Mouse (Mus musculus): ENCODE measurements at regions not wholly inside any gene's neighbourhood (a gene's known extent, or its start where the extent isn't known, plus 50 kb on each side); places are given as distances from the start of the nearest gene placed in this dataset.

- no peaks in the 10 kb centered on the region for H3K4me1 ChIP-seq (ENCODE audit: insufficient read depth, low read length)
- no peak overlapping the region for H3K27ac ChIP-seq
- no peaks in the 10 kb centered on the region for H3K36me3 ChIP-seq (ENCODE audit: insufficient read depth, low read length)
- H3K4me2 ChIP-seq (ENCODE audit: low read depth, low read length), result no peak overlapping the region
- DNase-seq (ENCODE audit: low spot score) (no peak), ATAC-seq (no peak)
- H3K9me3 ChIP-seq (ENCODE audit: low read length), result no peaks in the 10 kb centered on the region
- WGBS, result 74% methylated on average over 5 of the region's 5 CpGs
- no peak overlapping the region for H3K4me3 ChIP-seq (ENCODE audit: low read length)
- H3K9ac ChIP-seq (replicated peaks; ENCODE audit: low read length), result no peak overlapping the region
- TF ChIP-seq CTCF (IDR thresholded peaks at IDR 0.05; ENCODE audit: low read depth), result no peak
- no peaks in the 10 kb centered on the region for H3K27me3 ChIP-seq (ENCODE audit: insufficient read depth, low read length)
These were observed 55.5 kb downstream of the Gm9972 start for GRCm38 (mm10) chr11:43091046-43091445.

GRCm38 (mm10) chr11:43092126-43092920, 56.8 kb downstream of the Gm9972 start:
- Histone ChIP-seq H3K36me3 (ENCODE audit: insufficient read depth, low read length) (no peaks in the 10 kb centered on the region), H3K27me3 (ENCODE audit: insufficient read depth, low read length) (no peaks in the 10 kb centered on the region), H3K4me1 (ENCODE audit: insufficient read depth, low read length) (no peaks in the 10 kb centered on the region), H3K4me2 (ENCODE audit: low read depth, low read length) (no peak overlapping the region), H3K4me3 (ENCODE audit: low read length) (no peak overlapping the region), H3K9ac (replicated peaks; ENCODE audit: low read length) (no peak overlapping the region), H3K27ac (no peak overlapping the region), H3K9me3 (ENCODE audit: low read length) (no peaks in the 10 kb centered on the region)
- 65% methylated on average over 14 of the region's 14 CpGs for WGBS
- DNase-seq (ENCODE audit: low spot score) (peak; percentile 23), ATAC-seq (no peak)
- no peak for TF ChIP-seq CTCF (IDR thresholded peaks at IDR 0.05; ENCODE audit: low read depth)

- Histone ChIP-seq H3K4me2 (ENCODE audit: low read depth, low read length) (no peak overlapping the region), H3K4me3 (ENCODE audit: low read length) (no peak overlapping the region), H3K4me1 (ENCODE audit: insufficient read depth, low read length) (no peaks in the 10 kb centered on the region), H3K9ac (replicated peaks; ENCODE audit: low read length) (no peak overlapping the region), H3K36me3 (ENCODE audit: insufficient read depth, low read length) (no peaks in the 10 kb centered on the region), H3K27me3 (ENCODE audit: insufficient read depth, low read length) (no peaks in the 10 kb centered on the region), H3K27ac (no peak overlapping the region), H3K9me3 (ENCODE audit: low read length) (no peaks in the 10 kb centered on the region)
- 71% methylated on average over 5 of the region's 5 CpGs for WGBS
- TF ChIP-seq CTCF (IDR thresholded peaks at IDR 0.05; ENCODE audit: low read depth), result no peak
- ATAC-seq (no peak), DNase-seq (ENCODE audit: low spot score) (no peak)
These were observed 56.7 kb upstream of the Atp10b start for GRCm38 (mm10) chr11:43092980-43093379.

- H3K4me3 ChIP-seq (ENCODE audit: low read length), result no peak overlapping the region
- no peak for TF ChIP-seq CTCF (IDR thresholded peaks at IDR 0.05; ENCODE audit: low read depth)
- H3K4me2 ChIP-seq (ENCODE audit: low read depth, low read length), result no peak overlapping the region
- no peaks in the 10 kb centered on the region for H3K27me3 ChIP-seq (ENCODE audit: insufficient read depth, low read length)
- WGBS, result 57% methylated on average over 5 of the region's 5 CpGs
- H3K27ac ChIP-seq, result no peak overlapping the region
- no peak for ATAC-seq
- no peak overlapping the region for H3K9ac ChIP-seq (replicated peaks; ENCODE audit: low read length)
- H3K9me3 ChIP-seq (ENCODE audit: low read length), result no peaks in the 10 kb centered on the region
- no peaks in the 10 kb centered on the region for H3K4me1 ChIP-seq (ENCODE audit: insufficient read depth, low read length)
- H3K36me3 ChIP-seq (ENCODE audit: insufficient read depth, low read length), result no peaks in the 10 kb centered on the region
- DNase-seq (ENCODE audit: low spot score), result peak; percentile 5
These were observed 53.7 kb upstream of the Atp10b start for GRCm38 (mm10) chr11:43096003-43096402.

GRCm38 (mm10) chr11:43098795-43099425, 50.8 kb upstream of the Atp10b start:
- H3K9ac ChIP-seq (replicated peaks; ENCODE audit: low read length), result no peak overlapping the region
- H3K36me3 ChIP-seq (ENCODE audit: insufficient read depth, low read length), result no peaks in the 10 kb centered on the region
- H3K27me3 ChIP-seq (ENCODE audit: insufficient read depth, low read length), result no peaks in the 10 kb centered on the region
- no peak overlapping the region for H3K4me2 ChIP-seq (ENCODE audit: low read depth, low read length)
- H3K4me3 ChIP-seq (ENCODE audit: low read length), result no peak overlapping the region
- DNase-seq (ENCODE audit: low spot score) (peak; percentile 15), ATAC-seq (0 out of 2 replicates have a peak, but pooled peaks have one; percentile 43)
- 66% methylated on average over 7 of the region's 7 CpGs for WGBS
- TF ChIP-seq CTCF (IDR thresholded peaks at IDR 0.05; ENCODE audit: low read depth), result no peak
- no peaks in the 10 kb centered on the region for H3K9me3 ChIP-seq (ENCODE audit: low read length)
- no peaks in the 10 kb centered on the region for H3K4me1 ChIP-seq (ENCODE audit: insufficient read depth, low read length)
- H3K27ac ChIP-seq, result no peak overlapping the region

All from hindbrain, postnatal 0 days (tissue).